Mouse (Mus musculus): Measurements from ENCODE around the gene Zfand2a.

DNA sequence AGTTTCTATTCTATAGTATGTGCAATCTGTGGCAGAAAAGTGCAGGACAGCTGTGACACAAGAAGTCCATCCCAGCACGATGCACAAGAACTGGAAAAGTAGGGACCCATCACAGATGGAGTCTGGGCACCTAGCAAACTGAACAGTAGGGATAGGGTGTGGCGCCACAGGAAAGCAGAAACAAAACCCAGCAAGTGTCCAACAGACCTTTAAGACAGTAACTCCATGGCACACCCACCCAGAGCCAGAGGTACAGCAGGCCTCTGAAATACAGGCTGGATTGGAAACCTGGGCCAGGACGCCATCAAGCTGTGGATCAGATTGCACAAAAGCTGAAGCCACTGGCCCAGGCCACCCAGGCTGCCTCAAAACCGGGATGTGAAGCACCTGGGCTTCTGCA, 41.4 kb downstream of the Zfand2a start:
- no peak for TF ChIP-seq CTCF (IDR thresholded peaks at IDR 0.05; ENCODE audit: extremely low read depth, insufficient read depth, low read length)
- TF ChIP-seq POLR2A (IDR thresholded peaks at IDR 0.05; ENCODE audit: extremely low read depth, insufficient read depth, low read length), result no peak
